Mouse (Mus musculus) layer of hippocampus, postnatal 10 days (tissue): Measurements from ENCODE around the gene Vasp. TPM values are rescaled to one million over a fixed set of nuclear protein-coding genes. Genes with fewer than 3 reads are reported as not detected.

ENCODE experiments used
- DNase-seq, 2 experiments: peaks; one replicate each; pipeline ENCODE4 v3.0.0; 2021; ENCODE audit warnings: low spot score in 2 of 2
- long read RNA-seq: library from polyadenylated mRNA; stranded (forward); transcript quantifications from one replicate; pipeline ENCODE4 v2.0.0, GENCODE M21; 2023
- total RNA-seq, 2 experiments: library from RNA; stranded (reverse); gene quantifications; 2 replicates each; pipeline ENCODE4 v1.2.3; 2021

Gene Vasp
- 10 to 100 TPM; 26.4 to 27.3 TPM for total RNA-seq
- long read RNA-seq, partial matches to known transcripts, result 4 of 7 reads
- long read RNA-seq, other reads (novel, unspliced or antisense), result 0 of 7 reads

GRCm38 (mm10) chr7:19271238-19272172 is at the start of gene Vasp:
Gene Vasp (minus strand): TSS chr7:19271817.
- peak; percentile 76 to 83 for DNase-seq

- no peak for DNase-seq
Observed at GRCm38 (mm10) chr7:19320637-19321036, 49.0 kb upstream of the Vasp start.

GRCm38 (mm10) chr7:19319906-19320305 is 48.3 kb upstream of the Vasp start:
- DNase-seq, result peak; percentile 92 to 94

GRCm38 (mm10) chr7:19319458-19319857 is 47.8 kb upstream of the Vasp start:
- peak in 1 of 2 experiments; percentile 39 for DNase-seq

- no peak for DNase-seq
Observed at GRCm38 (mm10) chr7:19318676-19319075, 47.1 kb upstream of the Vasp start.

- no peak for DNase-seq
Observed at GRCm38 (mm10) chr7:19318201-19318600, 46.6 kb upstream of the Vasp start.

- peak in 1 of 2 experiments; percentile 38 for DNase-seq
Observed at GRCm38 (mm10) chr7:19316451-19317161, 45.0 kb upstream of the Vasp start.

GRCm38 (mm10) chr7:19314033-19314432 is 42.4 kb upstream of the Vasp start:
- DNase-seq, result no peak

- no peak for DNase-seq
Observed at GRCm38 (mm10) chr7:19311991-19312390, 40.4 kb upstream of the Vasp start.

GRCm38 (mm10) chr7:19309884-19310641 is 38.4 kb upstream of the Vasp start, which contains the start of gene Fosb:
Gene Fosb (minus strand): TSS chr7:19310051.
- DNase-seq, result peak; percentile 92 to 95

GRCm38 (mm10) chr7:19309278-19309883 is 37.8 kb upstream of the Vasp start:
- DNase-seq, result peak in 1 of 2 experiments; percentile 36

GRCm38 (mm10) chr7:19308454-19309277 is 37.0 kb upstream of the Vasp start:
- peak; percentile 94 to 95 for DNase-seq

- DNase-seq, result peak; percentile 67 to 74
Observed at GRCm38 (mm10) chr7:19307739-19308453, 36.3 kb upstream of the Vasp start.

- no peak for DNase-seq
Observed at GRCm38 (mm10) chr7:19306819-19307738, 35.5 kb upstream of the Vasp start.

- DNase-seq, result no peak
Observed at GRCm38 (mm10) chr7:19305796-19306765, 34.5 kb upstream of the Vasp start.

- DNase-seq, result no peak
Observed at GRCm38 (mm10) chr7:19305413-19305735, 33.8 kb upstream of the Vasp start.
